24 mouse cellular contexts compared by ENCODE assay signal in genomic region chr6:48636515-48636914, GRCm38 (mm10). TPM values are rescaled to one million over a fixed set of nuclear protein-coding genes. Genes with fewer than 3 reads are reported as not detected.
DNase-seq lines count a peak whose midpoint lies in the region; ATAC-seq lines count a peak whose summit lies in the region.
"Had no signal": no experiment of that assay in that cellular context is flagged by ENCODE, and none has a peak within 500 bp of the region (broad histone marks: within the 10 kb centered on the region; RNA-seq: fewer than 3 reads in every experiment).

No protein-coding gene starts in this region.

- ATAC-seq in hindbrain, embryonic 13.5 days (ENCODE audit: low FRiP score) = no peak
- ATAC-seq: activated CD4-positive, CD25-positive, alpha-beta regulatory T cell, adult 4 months; Patski had no signal

- H3K4me3 ChIP-seq in hindbrain, embryonic 10.5 days = no peak overlapping the region
- H3K4me3 ChIP-seq in hindbrain, embryonic 13.5 days = no peak overlapping the region
- H3K4me3 ChIP-seq in limb, embryonic 10.5 days = no peak overlapping the region
- H3K4me3 ChIP-seq: heart, embryonic 15.5 days; limb, embryonic 13.5 days; midbrain, embryonic 10.5 days had no signal

- H3K27me3 ChIP-seq in hindbrain, embryonic 10.5 days (ENCODE audit: insufficient read depth, poor library complexity, severe bottlenecking) = peaks cover 6% of the 10 kb centered on the region
- H3K27me3 ChIP-seq in hindbrain, embryonic 13.5 days = no peaks in the 10 kb centered on the region
- H3K27me3 ChIP-seq in limb, embryonic 10.5 days (ENCODE audit: low read depth, poor library complexity, severe bottlenecking) = peaks cover 13% of the 10 kb centered on the region; the same call in 1 of the 2 replicates
- H3K27me3 ChIP-seq: heart, embryonic 15.5 days; Patski had no signal

- DNase-seq in hindbrain, embryonic 10.5 days (ENCODE audit: low spot score) = peak; percentile 26
- peak; percentile 61 for DNase-seq in brain, adult 2 months (ENCODE audit: low read depth, low spot score)
- peak; percentile 16 for DNase-seq in fibroblast of lung, adult 2 months (ENCODE audit: low read depth)
- DNase-seq in heart, postnatal 10 days = peak; percentile 52 to 71
- DNase-seq in limb, embryonic 10.5 days (ENCODE audit: low spot score) = no peak
- no peak for DNase-seq in thymus, postnatal 0 days (ENCODE audit: low spot score)
- DNase-seq: adrenal gland, postnatal 25 days; cerebellum, adult 9-10 months; gastrocnemius, postnatal 10 days; kidney, adult 8-10 months; kidney, postnatal 25 days; lung, adult 18-20 months had no signal

- WGBS in hindbrain, embryonic 10.5 days = 36% methylated on average over 6 of the region's 6 CpGs
- WGBS in hindbrain, embryonic 13.5 days = 39% methylated on average over 6 of the region's 6 CpGs
- 66% methylated on average over 6 of the region's 6 CpGs for WGBS in limb, embryonic 10.5 days

- no peaks in the 10 kb centered on the region for H3K36me3 ChIP-seq in hindbrain, embryonic 10.5 days
- H3K36me3 ChIP-seq in hindbrain, embryonic 13.5 days = no peaks in the 10 kb centered on the region
- no peaks in the 10 kb centered on the region for H3K36me3 ChIP-seq in limb, embryonic 10.5 days
- H3K36me3 ChIP-seq: heart, embryonic 15.5 days; limb, embryonic 13.5 days; midbrain, embryonic 10.5 days had no signal

- peaks cover 22% of the 10 kb centered on the region for H3K4me1 ChIP-seq in hindbrain, embryonic 10.5 days (replicated peaks)
- H3K4me1 ChIP-seq in hindbrain, embryonic 13.5 days (replicated peaks) = no peaks in the 10 kb centered on the region
- H3K4me1 ChIP-seq in limb, embryonic 10.5 days = peaks cover 18% of the 10 kb centered on the region
- H3K4me1 ChIP-seq: limb, embryonic 13.5 days had no signal

- no peaks in the 10 kb centered on the region for H3K9me3 ChIP-seq in hindbrain, embryonic 10.5 days
- no peaks in the 10 kb centered on the region for H3K9me3 ChIP-seq in hindbrain, embryonic 13.5 days
- H3K9me3 ChIP-seq in limb, embryonic 10.5 days (replicated peaks) = no peaks in the 10 kb centered on the region
- H3K9me3 ChIP-seq: heart, embryonic 15.5 days; limb, embryonic 13.5 days; midbrain, embryonic 10.5 days had no signal

- H3K27ac ChIP-seq in hindbrain, embryonic 10.5 days = no peak overlapping the region
- no peak overlapping the region for H3K27ac ChIP-seq in hindbrain, embryonic 13.5 days
- no peak overlapping the region for H3K27ac ChIP-seq in limb, embryonic 10.5 days
- H3K27ac ChIP-seq: heart, embryonic 15.5 days; limb, embryonic 13.5 days; midbrain, embryonic 10.5 days had no signal

- no peak overlapping the region for H3K9ac ChIP-seq in hindbrain, embryonic 13.5 days
- H3K9ac ChIP-seq: heart, embryonic 15.5 days; limb, embryonic 13.5 days had no signal

- intact Hi-C loops in heart, postnatal 10 days (cut with DNase I) = no loop called here

- H3K4me2 ChIP-seq in hindbrain, embryonic 13.5 days = no peak overlapping the region
- H3K4me2 ChIP-seq: heart, embryonic 15.5 days; limb, embryonic 13.5 days had no signal

RNA-seq across cellular contexts. Expression of gene AI854703, which starts 10.0 kb away (rescaled TPM):
- polyA plus RNA-seq in hindbrain, embryonic 10.5 days (2016; fragmentation: Nextera tagmentation; extraction: Ambion mirVana) = 0.96 and 1.3 TPM in 2 replicates
- polyA plus RNA-seq in hindbrain, embryonic 13.5 days (2015; fragmentation: Nextera tagmentation; extraction: Ambion mirVana) = 13.1 and 13.2 TPM in 2 replicates
- under 1 TPM; 0.50 to 0.89 TPM for total RNA-seq in heart, postnatal 10 days (2021)
- 1.1 and 1.3 TPM in 2 replicates for polyA plus RNA-seq in limb, embryonic 10.5 days (2016; fragmentation: Nextera tagmentation; extraction: Ambion mirVana)
- polyA plus RNA-seq in thymus, postnatal 0 days (2015; fragmentation: Nextera tagmentation; extraction: Ambion mirVana) = 2.0 and 2.3 TPM in 2 replicates

RNA-seq across cellular contexts. Expression of gene Gimap8, which starts 10.5 kb away (rescaled TPM):
- polyA plus RNA-seq in hindbrain, embryonic 10.5 days (2016; fragmentation: Nextera tagmentation; extraction: Ambion mirVana) = 0.37 and 0.75 TPM in 2 replicates
- polyA plus RNA-seq in hindbrain, embryonic 13.5 days (2015; fragmentation: Nextera tagmentation; extraction: Ambion mirVana) = 0.47 and 0.85 TPM in 2 replicates
- 10 to 100 TPM; 11.0 to 14.0 TPM for total RNA-seq in heart, postnatal 10 days (2021)
- 0.35 TPM in 2 replicates for polyA plus RNA-seq in limb, embryonic 10.5 days (2016; fragmentation: Nextera tagmentation; extraction: Ambion mirVana)
- polyA plus RNA-seq in thymus, postnatal 0 days (2015; fragmentation: Nextera tagmentation; extraction: Ambion mirVana) = 11.8 and 12.8 TPM in 2 replicates
- polyA plus RNA-seq: C2C12 had no signal

RNA-seq across cellular contexts. Expression of gene Zfp775, which starts 34.7 kb away (rescaled TPM):
- polyA plus RNA-seq in hindbrain, embryonic 10.5 days (2016; fragmentation: Nextera tagmentation; extraction: Ambion mirVana) = 10.5 and 12.5 TPM in 2 replicates
- polyA plus RNA-seq in hindbrain, embryonic 13.5 days (2015; fragmentation: Nextera tagmentation; extraction: Ambion mirVana) = 14.7 and 15.0 TPM in 2 replicates
- 1 to 10 TPM; 5.8 to 5.9 TPM for total RNA-seq in heart, postnatal 10 days (2021)
- 7.7 and 10.6 TPM in 2 replicates for polyA plus RNA-seq in limb, embryonic 10.5 days (2016; fragmentation: Nextera tagmentation; extraction: Ambion mirVana)
- polyA plus RNA-seq in thymus, postnatal 0 days (2015; fragmentation: Nextera tagmentation; extraction: Ambion mirVana) = 6.8 and 6.9 TPM in 2 replicates

RNA-seq across cellular contexts. Expression of gene Gimap9, which starts 39.4 kb away (rescaled TPM):
- 3.4 and 4.4 TPM in 2 replicates for polyA plus RNA-seq in hindbrain, embryonic 10.5 days (2016; fragmentation: Nextera tagmentation; extraction: Ambion mirVana)
- 2.9 and 3.6 TPM in 2 replicates for polyA plus RNA-seq in hindbrain, embryonic 13.5 days (2015; fragmentation: Nextera tagmentation; extraction: Ambion mirVana)
- total RNA-seq in heart, postnatal 10 days (2021) = 1 to 10 TPM; 6.0 to 7.5 TPM
- 3.9 and 4.1 TPM in 2 replicates for polyA plus RNA-seq in limb, embryonic 10.5 days (2016; fragmentation: Nextera tagmentation; extraction: Ambion mirVana)
- 164 and 172 TPM in 2 replicates for polyA plus RNA-seq in thymus, postnatal 0 days (2015; fragmentation: Nextera tagmentation; extraction: Ambion mirVana)

RNA-seq across cellular contexts. Expression of gene Gm44965, which starts 42.8 kb away (rescaled TPM):
- 1.2 TPM in 1 of 2 replicates, not detected in the other for polyA plus RNA-seq in hindbrain, embryonic 10.5 days (2016; fragmentation: Nextera tagmentation; extraction: Ambion mirVana)
- not detected in 2 replicates for polyA plus RNA-seq in hindbrain, embryonic 13.5 days (2015; fragmentation: Nextera tagmentation; extraction: Ambion mirVana)
- 1 to 10 TPM in 1 of 2 experiments, not detected in 1; 5.4 TPM for total RNA-seq in heart, postnatal 10 days (2021)
- polyA plus RNA-seq in limb, embryonic 10.5 days (2016; fragmentation: Nextera tagmentation; extraction: Ambion mirVana) = not detected in 2 replicates
- polyA plus RNA-seq in thymus, postnatal 0 days (2015; fragmentation: Nextera tagmentation; extraction: Ambion mirVana) = not detected in 2 replicates
- total RNA-seq: adrenal gland, postnatal 25 days; layer of hippocampus, postnatal 10 days had no signal
- polyA plus RNA-seq: activated CD4-positive, CD25-positive, alpha-beta regulatory T cell, adult 4 months; embryonic facial prominence, embryonic 11.5 days; frontal cortex, adult 2 months; heart, embryonic 15.5 days; limb, embryonic 13.5 days; neural tube, embryonic 14.5 days; testis, adult 2 months had no signal

Comparison
In these comparisons a context has a peak if more than half of its experiments do, and no peak if none do; other contexts are left out.
1. DNase-seq: peak in hindbrain, embryonic 10.5 days (single experiment), brain, adult 2 months (single experiment), fibroblast of lung, adult 2 months (single experiment) and heart, postnatal 10 days (2 of 2); none in limb, embryonic 10.5 days (single experiment) and thymus, postnatal 0 days (single experiment).